Mouse (Mus musculus) G1E (cell line): Measurements from ENCODE around the gene Phf11a.
"Not testable (repeated sequence)": the region's sequence is repeated elsewhere in the genome, so short reads cannot be mapped to it uniquely, and the experiment has no call there.

Experiments
- CTCF ChIP-seq: IDR thresholded peaks from 2 replicates; pipeline ENCODE4 v1.5.1; 2012; ENCODE audit warnings: low read depth, low read length, inconsistent platforms, mixed read lengths
- GATA1 ChIP-seq: IDR thresholded peaks from 2 replicates; pipeline ENCODE4 v1.6.1; 2012; ENCODE audit warnings: borderline replicate concordance, low read length, inconsistent platforms, mixed read lengths
- GATA2 ChIP-seq: IDR thresholded peaks from 2 replicates; pipeline ENCODE4 v1.6.1; 2012; ENCODE audit warnings: low read depth, low read length, inconsistent platforms, borderline replicate concordance
- POLR2AphosphoS5 ChIP-seq: IDR thresholded peaks from 2 replicates; pipeline ENCODE4 v1.6.1; 2012; ENCODE audit warnings: low read depth, low read length, inconsistent platforms; ENCODE audit not compliant: insufficient replicate concordance
- TAL1 ChIP-seq: conservative IDR thresholded peaks from 2 replicates; pipeline ENCODE4 v1.6.1; 2012; ENCODE audit warnings: low read depth, low read length, inconsistent platforms, mixed read lengths

GRCm38 (mm10) chr14:59250350-59250749 is 47.0 kb downstream of the Phf11a start:
- TF ChIP-seq CTCF, GATA1, GATA2, POLR2AphosphoS5, TAL1: not testable (repeated sequence)
